Mouse (Mus musculus): ENCODE results near the gene Dgkz. TPM values are rescaled to one million over a fixed set of nuclear protein-coding genes. Genes with fewer than 3 reads are reported as not detected.

The Dgkz gene
- total and polyA plus RNA-seq, 2 experiments from 2014 or later, result 36.6 to 144 TPM

- Histone ChIP-seq H3K27ac (ENCODE audit: low read depth, low read length) (no peak overlapping the region), H3K4me1 (ENCODE audit: insufficient read depth, low read length) (peaks cover 5% of the 10 kb centered on the region; the same call in 1 of the 2 replicates), H3K9me3 (ENCODE audit: low read length) (no peaks in the 10 kb centered on the region), H3K4me2 (ENCODE audit: low read depth, low read length, poor library complexity, severe bottlenecking) (no peak overlapping the region), H3K36me3 (ENCODE audit: insufficient read depth, low read length) (no peaks in the 10 kb centered on the region), H3K9ac (replicated peaks; ENCODE audit: low read length, poor library complexity, severe bottlenecking) (no peak overlapping the region), H3K4me3 (ENCODE audit: low read depth, low read length) (no peak overlapping the region), H3K27me3 (ENCODE audit: insufficient read depth, low read length) (peaks cover 15% of the 10 kb centered on the region)
- 53% methylated on average over 34 of the region's 34 CpGs for WGBS
- no peak for ATAC-seq (ENCODE audit: low FRiP score)
- peak; percentile 66 for DNase-seq (ENCODE audit: low spot score)
- TF ChIP-seq CTCF (IDR thresholded peaks at IDR 0.05), result peak; percentile 63
These were observed 47.7 kb downstream of the Dgkz start for GRCm38 (mm10) chr2:91927826-91928533.

- whole genome bisulfite sequencing, result 94% methylated on average over 3 of the region's 3 CpGs
- Histone ChIP-seq H3K9ac (replicated peaks; ENCODE audit: low read length, poor library complexity, severe bottlenecking) (no peak within 1 kb of the TSS), H3K27ac (ENCODE audit: low read depth, low read length) (no peak within 1 kb of the TSS), H3K9me3 (ENCODE audit: low read length) (no peaks in the 10 kb centered on the region), H3K4me2 (ENCODE audit: low read depth, low read length, poor library complexity, severe bottlenecking) (no peak within 1 kb of the TSS), H3K36me3 (ENCODE audit: insufficient read depth, low read length) (no peaks in the 10 kb centered on the region), H3K4me1 (ENCODE audit: insufficient read depth, low read length) (peaks cover 5% of the 10 kb centered on the region; the same call in 1 of the 2 replicates), H3K27me3 (ENCODE audit: insufficient read depth, low read length) (peaks cover 25% of the 10 kb centered on the region), H3K4me3 (ENCODE audit: low read depth, low read length) (no peak within 1 kb of the TSS)
- DNase-seq (ENCODE audit: low spot score), result no peak
- no peak for TF ChIP-seq CTCF (IDR thresholded peaks at IDR 0.05)
- no peak for ATAC-seq (ENCODE audit: low FRiP score)
These were observed 48.7 kb downstream of the Dgkz start, which contains the start of gene Chrm4 for GRCm38 (mm10) chr2:91926949-91927348. Chrm4 (plus strand) TSS chr2:91927249.

GRCm38 (mm10) chr2:91925442-91925841 lies 50.2 kb downstream of the Dgkz start:
- no peaks in the 10 kb centered on the region for H3K9me3 ChIP-seq (ENCODE audit: low read length)
- H3K4me2 ChIP-seq (ENCODE audit: low read depth, low read length, poor library complexity, severe bottlenecking), result no peak overlapping the region
- peaks cover 28% of the 10 kb centered on the region for H3K27me3 ChIP-seq (ENCODE audit: insufficient read depth, low read length)
- TF ChIP-seq CTCF (IDR thresholded peaks at IDR 0.05), result no peak
- no peaks in the 10 kb centered on the region for H3K36me3 ChIP-seq (ENCODE audit: insufficient read depth, low read length)
- ATAC-seq (ENCODE audit: low FRiP score) (no peak), DNase-seq (ENCODE audit: low spot score) (no peak)
- H3K4me1 ChIP-seq (ENCODE audit: insufficient read depth, low read length), result 0 out of 2 replicates have a peak, but pooled peaks cover 5% of the 10 kb centered on the region
- H3K27ac ChIP-seq (ENCODE audit: low read depth, low read length), result no peak overlapping the region
- no peak overlapping the region for H3K4me3 ChIP-seq (ENCODE audit: low read depth, low read length)
- 90% methylated on average over 15 of the region's 15 CpGs for WGBS
- H3K9ac ChIP-seq (replicated peaks; ENCODE audit: low read length, poor library complexity, severe bottlenecking), result no peak overlapping the region

- ATAC-seq (ENCODE audit: low FRiP score), result no peak
- H3K9me3 ChIP-seq (ENCODE audit: low read length), result no peaks in the 10 kb centered on the region
- DNase-seq (ENCODE audit: low spot score), result no peak
- no peak overlapping the region for H3K9ac ChIP-seq (replicated peaks; ENCODE audit: low read length, poor library complexity, severe bottlenecking)
- peaks cover 28% of the 10 kb centered on the region for H3K27me3 ChIP-seq (ENCODE audit: insufficient read depth, low read length)
- 56% methylated on average over 1 of the region's 1 CpGs for WGBS
- H3K27ac ChIP-seq (ENCODE audit: low read depth, low read length), result no peak overlapping the region
- no peak for TF ChIP-seq CTCF (IDR thresholded peaks at IDR 0.05)
- 0 out of 2 replicates have a peak, but pooled peaks cover 5% of the 10 kb centered on the region for H3K4me1 ChIP-seq (ENCODE audit: insufficient read depth, low read length)
- no peak overlapping the region for H3K4me2 ChIP-seq (ENCODE audit: low read depth, low read length, poor library complexity, severe bottlenecking)
- H3K4me3 ChIP-seq (ENCODE audit: low read depth, low read length), result no peak overlapping the region
- H3K36me3 ChIP-seq (ENCODE audit: insufficient read depth, low read length), result no peaks in the 10 kb centered on the region
These were observed 50.9 kb downstream of the Dgkz start for GRCm38 (mm10) chr2:91924726-91925125.

GRCm38 (mm10) chr2:91923415-91924337 lies 52.0 kb downstream of the Dgkz start:
- 4% methylated on average over 54 of the region's 54 CpGs for WGBS
- H3K9me3 ChIP-seq (ENCODE audit: low read length), result no peaks in the 10 kb centered on the region
- H3K4me2 ChIP-seq (ENCODE audit: low read depth, low read length, poor library complexity, severe bottlenecking), result peak overlapping the region; percentile 48

More at GRCm38 (mm10) chr2:91923415-91924337, 52.0 kb downstream of the Dgkz start:
- ATAC-seq (ENCODE audit: low FRiP score) (peak; percentile 15; the same call in 1 of the 2 replicates), DNase-seq (ENCODE audit: low spot score) (peak; percentile 85)
- Histone ChIP-seq H3K9ac (replicated peaks; ENCODE audit: low read length, poor library complexity, severe bottlenecking) (no peak overlapping the region), H3K27ac (ENCODE audit: low read depth, low read length) (no peak overlapping the region), H3K4me1 (ENCODE audit: insufficient read depth, low read length) (0 out of 2 replicates have a peak, but pooled peaks cover 5% of the 10 kb centered on the region), H3K36me3 (ENCODE audit: insufficient read depth, low read length) (peaks cover 3% of the 10 kb centered on the region; the same call in 1 of the 2 replicates), H3K4me3 (ENCODE audit: low read depth, low read length) (peak overlapping the region; percentile 55), H3K27me3 (ENCODE audit: insufficient read depth, low read length) (peaks cover 28% of the 10 kb centered on the region)
- peak; percentile 82 for TF ChIP-seq CTCF (IDR thresholded peaks at IDR 0.05)

Data from midbrain, postnatal 0 days (tissue).